Mouse (Mus musculus) CH12.LX (cell line): ENCODE data around the gene Tfap4.

Source experiments
- BHLHE40 ChIP-seq: IDR thresholded peaks from 2 replicates; pipeline ENCODE4 v1.6.1; 2011; ENCODE audit warnings: mild to moderate bottlenecking, low read depth, low read length, improper control_type of control experiment
- EP300 ChIP-seq: IDR thresholded peaks from 2 replicates; pipeline ENCODE4 v1.6.1; 2011; ENCODE audit warnings: low read length, improper control_type of control experiment
- GABPA ChIP-seq: IDR thresholded peaks from 2 replicates; pipeline ENCODE4 v1.6.1; 2012; ENCODE audit warnings: low read depth, low read length, improper control_type of control experiment, inconsistent platforms; ENCODE audit not compliant: insufficient replicate concordance
- MAZ ChIP-seq: IDR thresholded peaks from 2 replicates; pipeline ENCODE4 v1.6.1; 2012; ENCODE audit warnings: low read depth, mild to moderate bottlenecking, inconsistent platforms, low read length, improper control_type of control experiment, moderate library complexity
- SIN3A ChIP-seq: IDR thresholded peaks from 2 replicates; pipeline ENCODE4 v1.6.1; 2012; ENCODE audit warnings: low read length, improper control_type of control experiment, inconsistent platforms
- TCF12 ChIP-seq: IDR thresholded peaks from 2 replicates; pipeline ENCODE4 v1.6.1; 2014; ENCODE audit warnings: low read depth, mild to moderate bottlenecking, inconsistent platforms, low read length, improper control_type of control experiment
- ZNF384 ChIP-seq: IDR thresholded peaks from 2 replicates; pipeline ENCODE4 v1.6.1; 2012; ENCODE audit warnings: low read depth, low read length, improper control_type of control experiment, inconsistent platforms

DNA sequence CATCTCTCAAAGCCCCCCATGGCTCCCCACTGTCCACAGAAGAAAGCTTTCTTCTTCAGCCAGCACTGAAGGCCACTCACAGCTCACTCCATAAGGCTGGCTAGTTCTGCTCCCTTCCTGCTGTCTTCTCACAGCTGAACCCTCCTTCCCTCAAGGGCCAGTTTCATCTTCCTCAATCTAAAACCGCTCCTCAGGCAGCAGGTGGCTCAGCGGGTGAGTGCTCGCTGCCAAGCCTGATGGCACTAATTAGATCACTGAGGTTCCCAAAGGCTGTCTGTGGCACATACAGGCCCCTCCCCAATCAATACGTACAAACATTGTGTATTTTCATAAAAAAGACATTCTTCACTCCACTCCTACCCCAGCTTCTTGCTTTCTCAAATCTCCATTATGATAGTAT lies 40.5 kb downstream of the Tfap4 start:
- peak; percentile 13; the same call in 1 of the 2 replicates for TF ChIP-seq ZNF384
- TF ChIP-seq TCF12, result peak; percentile 45; the same call in 1 of the 2 replicates
- peak; percentile 54 for TF ChIP-seq EP300
- TF ChIP-seq GABPA, result no peak
- peak; percentile 50; the same call in 1 of the 2 replicates for TF ChIP-seq SIN3A
- no peak for TF ChIP-seq MAZ
- TF ChIP-seq BHLHE40, result peak; percentile 9; the same call in 1 of the 2 replicates
